Mouse (Mus musculus): ENCODE measurements around the gene E030030I06Rik.
"Not testable (repeated sequence)": the region's sequence is repeated elsewhere in the genome, so short reads cannot be mapped to it uniquely, and the experiment has no call there.

- not testable (repeated sequence) for TF ChIP-seq POLR2A (IDR thresholded peaks at IDR 0.05; ENCODE audit: borderline replicate concordance, low read depth, low read length); CTCF (IDR thresholded peaks at IDR 0.05; ENCODE audit: low read depth, low read length)
Observed at GRCm38 (mm10) chr10:22154127-22154526, 5.1 kb upstream of the E030030I06Rik start.
